Mouse (Mus musculus) kidney, embryonic 16.5 days (tissue): ENCODE data around the gene Mettl25. TPM values are rescaled to one million over a fixed set of nuclear protein-coding genes. Genes with fewer than 3 reads are reported as not detected.

Experiments
- polyA plus RNA-seq: library from polyadenylated mRNA; unstranded; fragments of >200 nt; fragmentation: Nextera tagmentation; extraction: Ambion mirVana; gene quantifications from 2 replicates; pipeline ENCODE4 v1.2.1, GENCODE M21; 2015

The Mettl25 gene
- polyA plus RNA-seq, 1 experiment from 2014 or later, result 13.7 TPM

Other genes with a start within 250 kb of the Mettl25 start
- 44.8 and 49.5 TPM in 2 replicates for gene Ccdc59, start 313 bp downstream of the Mettl25 start, polyA plus RNA-seq